Mouse (Mus musculus) layer of hippocampus, postnatal 25 days (tissue): ENCODE results near the gene Zfpm1. TPM values are rescaled to one million over a fixed set of nuclear protein-coding genes. Genes with fewer than 3 reads are reported as not detected.

Experiments
- DNase-seq, 2 experiments: peaks; one replicate each; pipeline ENCODE4 v3.0.0; 2022; ENCODE audit warnings: mixed read lengths in 2 of 2, low spot score in 1 of 2; ENCODE audit errors: extremely low spot score in 1 of 2
- total RNA-seq, 2 experiments: library from RNA; stranded (reverse); gene quantifications; 2 replicates each; pipeline ENCODE4 v1.2.3; 2021

Gene Zfpm1
- total RNA-seq, 2 experiments from 2014 or later = 37.8 to 43.4 TPM

DNA sequence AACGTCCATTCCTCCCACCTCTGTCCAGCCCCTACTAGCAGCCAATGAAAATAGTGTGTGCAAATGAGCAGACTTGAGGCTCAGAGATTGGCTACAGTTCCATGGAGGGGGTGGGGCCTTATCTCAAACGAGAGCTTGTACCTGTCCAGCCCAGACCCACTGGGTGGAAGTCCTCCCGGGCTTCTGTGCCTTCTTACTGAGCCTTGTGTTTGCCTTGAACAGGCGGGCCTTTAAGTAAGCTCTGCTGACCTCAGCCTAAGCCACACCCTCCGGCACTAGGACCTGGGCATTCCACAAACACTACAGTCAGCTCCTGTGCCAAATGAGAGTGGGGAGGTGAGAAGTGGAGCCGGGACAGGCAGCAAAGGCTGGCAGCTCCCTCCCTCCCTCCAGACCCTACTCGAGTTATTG is 12.3 kb downstream of the Zfpm1 start:
- DNase-seq = no peak

- DNase-seq = no peak
Observed at GRCm38 (mm10) chr8:122295389-122295788, 13.4 kb downstream of the Zfpm1 start.

DNA sequence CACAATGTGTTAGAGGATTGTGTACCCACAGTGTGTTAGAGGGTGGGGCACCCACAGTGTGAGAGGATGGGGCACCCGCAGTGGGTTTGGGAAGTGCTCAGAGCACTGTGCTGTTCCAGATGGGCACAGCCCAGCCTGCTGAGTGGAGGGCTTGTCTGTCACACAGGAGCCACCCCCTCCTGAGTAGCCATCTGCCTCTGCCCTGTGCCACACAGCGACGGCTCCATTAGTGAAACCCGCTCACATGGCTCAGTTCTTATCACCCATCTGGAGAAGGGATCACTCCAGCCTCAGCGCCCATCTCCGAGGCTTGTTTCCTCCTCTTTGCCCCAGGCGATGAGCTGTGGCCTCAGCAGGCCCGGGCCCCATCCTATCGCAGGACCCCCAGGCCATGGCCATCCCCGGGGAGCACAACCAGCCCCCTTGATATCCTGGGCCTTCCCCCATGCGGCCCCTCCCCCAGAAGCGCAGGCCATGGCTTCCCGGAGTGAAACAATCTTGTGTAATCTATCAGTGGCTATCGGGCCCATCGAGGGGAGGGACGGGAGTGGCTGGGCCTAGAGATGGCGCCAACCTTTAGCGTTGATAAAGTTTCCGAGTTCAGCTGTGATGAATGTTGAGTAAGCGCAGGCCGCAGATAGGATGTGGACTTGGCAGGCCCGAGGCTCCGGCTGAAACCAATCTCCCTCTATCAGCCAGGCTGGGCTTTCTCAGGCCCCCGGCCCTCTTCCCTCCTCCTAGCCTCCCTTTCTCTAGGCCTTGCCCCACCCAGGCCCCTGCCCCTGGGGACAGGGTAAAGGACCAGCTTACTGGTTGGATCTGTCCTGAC is 14.4 kb downstream of the Zfpm1 start:
- no peak for DNase-seq

GRCm38 (mm10) chr8:122299581-122300254 is 17.8 kb downstream of the Zfpm1 start:
- DNase-seq = no peak

DNA sequence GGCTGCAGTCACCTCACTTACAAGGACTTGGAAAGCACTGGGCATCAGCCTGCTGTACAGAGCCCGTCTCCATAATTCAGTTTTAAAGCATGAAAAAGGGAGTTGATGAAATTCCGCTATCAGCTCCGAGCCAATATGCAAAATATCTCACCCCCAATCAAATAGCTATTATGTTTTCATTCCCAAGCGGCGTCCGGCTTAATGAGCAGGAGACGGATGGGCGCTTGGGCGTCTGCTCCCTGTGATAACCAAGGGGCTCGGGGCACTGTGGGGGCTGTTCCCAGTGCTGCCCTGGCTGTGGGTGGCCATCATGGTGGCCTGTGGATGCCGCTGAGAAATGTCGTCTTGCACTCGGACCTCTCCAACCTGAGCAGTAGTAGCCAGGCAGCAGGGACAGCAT is 19.1 kb downstream of the Zfpm1 start:
- no peak for DNase-seq

- DNase-seq = no peak
Observed at GRCm38 (mm10) chr8:122301866-122302265, 19.9 kb downstream of the Zfpm1 start.

- DNase-seq = no peak
Observed at GRCm38 (mm10) chr8:122303451-122303850, 21.5 kb downstream of the Zfpm1 start.

DNA sequence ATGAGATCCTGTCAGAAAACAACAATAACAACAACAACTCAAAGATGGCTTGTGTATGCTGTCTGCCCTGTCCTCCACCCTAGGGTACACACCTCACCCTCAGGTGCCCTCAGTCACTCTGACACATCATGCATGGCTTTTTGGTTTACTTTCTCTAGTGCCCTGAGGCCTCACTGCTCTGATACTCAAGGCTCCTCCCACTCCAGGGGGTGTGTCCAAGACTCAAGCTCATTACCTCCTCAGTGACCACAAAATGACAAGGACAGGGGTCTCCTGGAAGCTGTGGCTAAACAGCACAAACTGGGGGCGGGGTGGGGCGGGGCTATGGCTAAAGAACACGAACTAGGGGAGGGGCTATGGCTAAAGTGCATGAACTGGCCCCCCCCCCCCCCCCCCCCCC is 22.1 kb downstream of the Zfpm1 start:
- DNase-seq = no peak

GRCm38 (mm10) chr8:122306660-122307399 is 24.9 kb downstream of the Zfpm1 start:
- DNase-seq = no peak

- no peak for DNase-seq
Observed at GRCm38 (mm10) chr8:122307836-122308235, 25.9 kb downstream of the Zfpm1 start.

DNA sequence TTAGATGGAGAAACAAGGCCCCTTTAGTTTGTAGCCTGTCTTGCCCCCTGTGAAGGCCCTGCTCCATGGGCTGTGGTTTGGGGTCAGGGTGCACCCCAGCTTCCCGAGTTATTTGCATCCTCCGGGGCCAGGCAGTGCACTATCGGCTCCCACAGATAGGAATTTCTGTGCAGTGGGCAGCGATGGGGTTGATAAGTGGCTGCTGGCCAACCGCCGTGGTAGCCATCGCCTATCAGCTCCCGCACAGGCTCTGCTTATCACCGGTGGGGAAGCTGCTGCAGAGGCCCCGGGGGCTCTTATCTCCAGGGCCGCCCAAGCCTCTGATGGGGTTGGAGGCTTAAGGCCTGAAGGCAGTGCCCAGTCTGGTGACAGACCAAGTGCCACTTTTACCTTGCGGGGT is 27.3 kb downstream of the Zfpm1 start:
- no peak for DNase-seq

- no peak for DNase-seq
Observed at GRCm38 (mm10) chr8:122311115-122311514, 29.2 kb downstream of the Zfpm1 start.

DNA sequence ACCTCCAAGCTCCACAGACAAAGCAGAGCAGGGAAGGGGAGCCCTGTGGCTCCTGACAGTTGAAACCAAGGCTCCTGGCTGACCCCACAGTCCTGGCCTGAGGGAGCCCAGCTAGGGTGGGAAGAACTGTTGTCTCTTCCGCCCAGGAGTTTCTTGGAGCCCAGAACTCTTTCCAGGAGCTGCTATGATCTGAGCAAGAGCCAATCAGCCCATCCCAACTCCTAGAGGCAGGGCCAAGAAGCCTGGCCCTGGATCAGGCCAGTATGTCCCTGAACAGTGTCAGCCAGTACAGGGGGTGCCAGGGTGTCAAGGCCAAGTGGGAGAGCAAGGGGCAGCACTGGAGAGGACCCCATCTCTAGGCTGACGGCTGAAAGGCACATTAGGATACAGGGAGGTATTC is 30.6 kb downstream of the Zfpm1 start:
- no peak for DNase-seq

GRCm38 (mm10) chr8:122313310-122313709 is 31.4 kb downstream of the Zfpm1 start:
- DNase-seq = no peak

DNA sequence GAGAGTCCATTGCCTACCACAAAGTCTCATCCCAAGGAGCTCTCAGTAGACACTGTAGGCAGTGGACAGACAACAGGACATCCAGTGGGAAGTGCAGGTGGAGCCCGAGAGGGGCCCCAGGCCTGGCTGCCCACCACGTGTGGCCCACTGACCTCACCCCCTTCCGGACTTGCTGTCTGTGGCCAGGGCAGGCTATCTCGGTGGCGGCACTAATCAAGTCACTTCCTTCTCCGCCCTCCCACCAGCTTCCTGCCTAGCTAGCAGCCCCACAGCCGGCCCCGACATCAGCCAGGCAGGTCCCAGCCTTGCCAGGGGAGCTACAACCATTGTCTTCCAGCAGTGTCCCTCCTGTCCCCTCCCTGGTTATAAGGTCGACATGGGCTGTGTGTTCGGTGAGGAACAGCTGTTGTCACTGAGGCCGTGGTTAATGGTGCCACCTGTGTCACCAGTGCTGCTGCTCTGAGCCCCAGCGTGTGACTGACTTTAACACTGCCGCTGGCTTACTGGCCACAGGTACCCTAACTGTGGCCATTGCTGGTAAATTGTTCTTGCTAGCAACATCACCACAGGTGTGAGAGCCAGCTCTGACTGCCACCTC is 33.1 kb downstream of the Zfpm1 start:
- no peak for DNase-seq

- DNase-seq = no peak
Observed at GRCm38 (mm10) chr8:122316402-122316801, 34.5 kb downstream of the Zfpm1 start.

DNA sequence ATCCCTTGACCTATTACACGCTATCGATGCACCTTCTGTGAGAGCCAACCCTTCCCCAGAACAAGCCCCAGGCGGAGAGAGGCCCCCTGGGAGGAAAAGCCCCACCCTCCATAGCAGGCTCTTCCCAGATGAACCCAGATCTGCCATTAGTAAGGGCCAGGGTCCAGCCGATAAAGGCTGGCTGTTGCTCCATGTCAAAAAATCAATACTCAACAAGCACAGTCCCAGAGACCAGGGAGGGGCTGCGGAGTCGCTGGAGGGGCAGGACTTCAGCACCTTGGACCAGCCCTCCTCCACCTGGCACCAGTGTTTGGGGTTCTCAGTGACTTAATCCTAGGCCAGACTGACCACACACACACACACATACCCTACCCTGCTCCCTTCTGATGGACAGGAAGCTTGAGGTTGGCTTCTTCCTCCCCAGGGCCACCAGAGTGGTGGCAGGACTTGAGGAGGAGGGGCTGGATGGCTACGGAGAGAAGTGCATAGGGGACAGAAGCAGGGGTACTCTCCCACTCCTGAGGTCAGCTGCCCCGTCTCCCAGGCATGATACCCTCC is 36.1 kb downstream of the Zfpm1 start:
- DNase-seq = no peak

GRCm38 (mm10) chr8:122319045-122319707 is 37.2 kb downstream of the Zfpm1 start:
- no peak for DNase-seq

- no peak for DNase-seq
Observed at GRCm38 (mm10) chr8:122319708-122320075, 37.8 kb downstream of the Zfpm1 start.

DNA sequence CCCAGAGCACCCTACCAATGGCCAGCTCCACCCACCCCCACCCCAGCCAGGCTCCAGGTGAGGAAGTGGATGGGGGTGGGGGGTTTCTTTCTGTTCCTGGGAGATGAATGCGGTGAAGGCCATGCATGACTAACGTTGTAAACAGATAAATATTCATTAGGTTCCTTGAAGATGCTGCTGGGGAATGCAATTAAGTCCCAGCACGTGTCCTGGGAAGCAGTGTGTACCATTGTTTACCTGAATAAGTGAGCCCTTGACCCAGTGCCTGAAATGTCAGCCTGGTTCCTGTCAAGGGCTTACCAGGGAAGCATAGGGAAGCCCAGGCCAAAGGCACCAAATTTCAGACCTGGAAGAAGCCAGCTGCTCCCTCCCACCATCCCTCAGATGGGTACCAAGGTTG is 38.6 kb downstream of the Zfpm1 start:
- DNase-seq = no peak
